Mouse (Mus musculus) gastrocnemius, adult 2 months (tissue): ENCODE measurements at regions not wholly inside any gene's neighbourhood (a gene's known extent, or its start where the extent isn't known, plus 50 kb on each side); places are given as distances from the start of the nearest gene placed in this dataset.

Experiments used
- DNase-seq: peaks from one replicate; pipeline ENCODE4 v3.0.0; 2022
- H3K27ac ChIP-seq: fragments of 200-600 bp; 2 replicates; pipeline ENCODE4 v1.8.1; 2022; ENCODE audit warnings: mild to moderate bottlenecking
- H3K4me3 ChIP-seq: fragments of 200-600 bp; 2 replicates; pipeline ENCODE4 v1.8.1; 2022; ENCODE audit warnings: mild to moderate bottlenecking, moderate library complexity
- CTCF ChIP-seq: fragments of 200-600 bp; IDR thresholded peaks from 2 replicates; pipeline ENCODE4 v1.8.1; 2022; ENCODE audit warnings: antibody characterized with exemption, mild to moderate bottlenecking, moderate library complexity
- intact Hi-C: fragments of 180-260 bp; cut with DNase I; formaldehyde crosslinking; loops from one replicate; pipeline ENCODE4 v1.15.1; 2025

DNA sequence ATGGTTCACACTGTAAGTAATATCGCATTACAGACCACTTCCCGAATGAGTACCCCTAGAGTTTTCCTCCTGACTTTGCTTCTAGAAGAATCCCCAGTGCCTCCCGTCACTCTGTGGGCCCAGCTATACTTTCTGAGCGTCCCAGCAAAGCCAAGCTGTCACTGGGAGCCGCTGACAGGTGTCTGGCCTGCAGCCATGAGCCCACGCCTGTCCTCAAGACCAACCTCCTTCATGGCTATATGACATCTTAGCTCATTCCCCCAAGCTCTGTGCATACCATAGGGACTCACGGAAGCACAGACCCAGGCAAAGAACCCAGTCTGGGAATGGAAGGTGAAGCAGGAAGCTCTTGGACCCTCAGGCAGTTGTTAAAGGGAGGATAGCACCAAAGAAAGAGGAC, 55.3 kb upstream of the Rgma start:
- DNase-seq: no peak
- no peak for TF ChIP-seq CTCF
- Histone ChIP-seq H3K4me3 (no peak overlapping the region), H3K27ac (no peak overlapping the region)
- intact Hi-C loops: no loop called here

DNA sequence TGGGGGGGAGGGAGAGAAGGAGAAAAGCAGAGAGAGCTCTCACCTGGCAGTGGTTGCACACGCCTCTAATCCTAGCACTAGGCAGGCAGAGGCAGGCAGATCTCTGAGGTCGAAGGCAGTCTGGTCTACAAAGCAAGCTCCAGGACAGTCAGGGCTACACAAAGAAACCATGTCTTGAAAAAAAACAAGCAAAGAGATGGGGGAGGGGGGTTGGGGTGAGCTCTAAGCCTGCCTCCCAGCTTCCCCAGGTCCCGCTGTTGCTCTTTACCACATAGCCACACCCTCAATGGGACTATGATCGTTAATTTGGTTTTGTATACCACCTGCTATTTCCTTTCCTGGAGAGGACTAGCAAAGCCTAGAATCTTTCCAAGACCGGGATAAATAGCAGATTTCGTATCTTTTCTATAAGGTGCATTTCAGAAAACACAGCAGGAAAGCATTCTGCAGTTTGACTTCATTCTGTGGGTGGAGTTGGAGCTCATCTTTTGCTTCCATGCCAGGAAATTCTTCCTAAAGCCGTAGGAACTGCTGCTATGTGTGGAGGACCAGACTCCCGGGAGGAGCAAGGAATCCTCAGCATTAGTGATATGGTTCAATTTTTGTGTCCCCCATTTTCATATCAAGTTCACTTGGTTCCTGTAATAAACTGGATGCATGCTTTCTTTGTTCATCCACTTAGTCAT, 52.7 kb upstream of the Rgma start:
- no peak for TF ChIP-seq CTCF
- Histone ChIP-seq H3K4me3 (no peak overlapping the region), H3K27ac (no peak overlapping the region)
- intact Hi-C loops: no loop called here
- DNase-seq: no peak

DNA sequence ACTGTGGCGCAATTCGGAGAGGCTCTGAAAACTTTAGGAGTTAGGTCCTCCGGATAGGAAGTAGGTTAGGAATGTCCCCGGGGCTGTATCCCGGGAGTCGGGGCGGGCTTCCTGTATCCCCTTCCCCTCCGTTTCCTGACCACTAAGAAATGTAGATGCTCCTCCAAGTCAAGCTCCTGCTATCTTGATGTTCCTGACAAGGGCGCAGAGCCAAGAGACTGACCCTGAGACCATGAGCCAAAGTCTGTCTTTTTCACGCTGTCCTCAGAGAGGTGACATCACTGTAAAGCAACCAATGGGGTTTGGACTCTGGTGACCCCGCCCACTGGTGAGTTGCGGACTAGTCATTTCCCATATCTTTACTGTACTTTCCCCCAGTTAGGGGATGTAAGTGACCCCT, 51.8 kb upstream of the Rgma start:
- H3K4me3 ChIP-seq: peak overlapping the region; percentile 30
- intact Hi-C loops: no loop called here
- H3K27ac ChIP-seq: peak overlapping the region; percentile 53
- peak; percentile 40 for DNase-seq
- no peak for TF ChIP-seq CTCF

DNA sequence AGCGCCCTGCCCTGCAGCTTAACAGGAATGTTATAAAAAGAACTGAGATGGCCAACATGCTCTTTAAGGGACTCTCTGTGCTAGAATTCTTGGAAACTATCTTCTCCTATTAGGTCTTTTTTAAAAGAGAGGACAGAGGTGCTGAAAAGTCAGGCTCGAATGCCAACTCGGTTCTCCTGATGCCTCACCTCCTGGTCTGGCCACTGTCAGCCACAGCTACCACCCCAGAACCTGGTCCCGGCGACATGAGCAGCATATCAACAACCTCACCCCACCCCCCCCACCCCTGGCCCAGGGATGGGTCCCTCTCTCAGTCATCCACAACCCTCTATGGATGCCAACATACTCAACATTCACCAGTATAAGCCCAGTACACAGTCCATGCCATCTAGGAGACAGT, 49.8 kb upstream of the Rgma start:
- intact Hi-C loops: loop anchor here (2.0 kb wide), 1 partner anchor 43 kb away; no protein-coding TSS in a partner anchor

More for the DNA sequence above, 49.8 kb upstream of the Rgma start:
- Histone ChIP-seq H3K27ac (peak overlapping the region; percentile 92), H3K4me3 (no peak overlapping the region)
- no peak for TF ChIP-seq CTCF
- no peak for DNase-seq
